Mouse (Mus musculus) liver, embryonic 14.5 days (tissue): ENCODE measurements around the gene Ppp2r2d. TPM values are rescaled to one million over a fixed set of nuclear protein-coding genes. Genes with fewer than 3 reads are reported as not detected.

Experiments
- ATAC-seq: fragments of 200-750 bp; cut with Nextera tagmentation; 2 replicates; pipeline ENCODE4 v1.8.0; 2017; ENCODE audit warnings: moderate number of reproducible peaks, mild to moderate bottlenecking, moderate library complexity; ENCODE audit not compliant: insufficient read depth
- DNase-seq, 3 experiments: peaks; one replicate each; pipeline ENCODE4 v3.0.0-alpha.2; 2012 to 2013; ENCODE audit warnings: low read depth in 3 of 3, low spot score in 3 of 3
- H3K27ac ChIP-seq: fragments of 300-500 bp; sonication (generic); 2 replicates; pipeline ENCODE4 v1.5.1; 2014; ENCODE audit warnings: moderate library complexity, mild to moderate bottlenecking, control low read depth, inconsistent platforms
- H3K27me3 ChIP-seq: fragments of 300-500 bp; sonication (generic); 2 replicates; pipeline ENCODE4 v1.6.1; 2014; ENCODE audit warnings: mild to moderate bottlenecking, low read length, moderate library complexity; ENCODE audit not compliant: control insufficient read depth, insufficient read depth
- H3K36me3 ChIP-seq: fragments of 300-500 bp; sonication (generic); replicated peaks from 2 replicates; pipeline ENCODE4 v1.6.1; 2014; ENCODE audit warnings: low read depth; ENCODE audit not compliant: control insufficient read depth, insufficient read depth
- H3K4me1 ChIP-seq, 2 experiments: fragments of 200-500 bp in 1 of 2; fragments of 300-500 bp in 1 of 2; sonication (generic) in 1 of 2; replicated peaks; 2 replicates each; pipeline ENCODE4 v1.6.1; 2012 to 2014; ENCODE audit warnings: antibody characterized with exemption in 1 of 2, inconsistent platforms in 1 of 2, low read length in 1 of 2; ENCODE audit not compliant: control insufficient read depth in 2 of 2, insufficient read depth in 2 of 2
- H3K4me2 ChIP-seq: fragments of 300-500 bp; sonication (generic); 2 replicates; pipeline ENCODE4 v1.6.1; 2014; ENCODE audit warnings: low read depth, mild to moderate bottlenecking, control low read depth, moderate library complexity
- H3K4me3 ChIP-seq, 2 experiments: fragments of 200-500 bp in 1 of 2; fragments of 300-500 bp in 1 of 2; sonication (generic) in 1 of 2; 2 replicates each; pipeline ENCODE4 v1.5.1; 2012 to 2014; ENCODE audit warnings: low read depth in 2 of 2, low read length in 2 of 2, mild to moderate bottlenecking in 2 of 2, control low read depth in 1 of 2, inconsistent platforms in 1 of 2, moderate library complexity in 1 of 2; ENCODE audit not compliant: insufficient read depth in 1 of 2
- H3K9ac ChIP-seq: fragments of 300-500 bp; sonication (generic); replicated peaks from 2 replicates; pipeline ENCODE4 v1.6.1; 2014; ENCODE audit warnings: mild to moderate bottlenecking, control low read depth, moderate library complexity
- H3K9me3 ChIP-seq: fragments of 300-500 bp; sonication (generic); 2 replicates; pipeline ENCODE4 v1.6.1; 2016; ENCODE audit warnings: low read length, mixed read lengths; ENCODE audit not compliant: control insufficient read depth
- CTCF ChIP-seq: IDR thresholded peaks from 2 replicates; pipeline ENCODE4 v1.5.1; 2016; ENCODE audit warnings: antibody characterized with exemption, low read depth, control low read depth
- EP300 ChIP-seq: IDR thresholded peaks from 2 replicates; pipeline ENCODE4 v1.6.1; 2016; ENCODE audit warnings: antibody characterized with exemption, low read depth
- WGBS: fragments of 180-500 bp; shearing (Covaris S2); extraction: QIAGEN DNeasy Blood & Tissue Kit; methylation state at CpG from one replicate; pipeline ENCODE4 v1.1.7; 2014; ENCODE audit not compliant: insufficient replicate concordance; 5-methylcytosine and 5-hydroxymethylcytosine counted together
- polyA plus RNA-seq, 2 experiments: library from polyadenylated mRNA; depleted of rRNA in 1 of 2; stranded (reverse) in 1 of 2; unstranded in 1 of 2; fragments of >200 nt; fragmentation: Nextera tagmentation in 1 of 2; extraction: Ambion mirVana in 1 of 2; gene quantifications; 2 replicates each; pipeline versions ENCODE4 v1.2.1 to v1.2.3; 2012 to 2014

The Ppp2r2d gene
- polyA plus RNA-seq, 2 experiments = 13.9 to 14.2 TPM

DNA sequence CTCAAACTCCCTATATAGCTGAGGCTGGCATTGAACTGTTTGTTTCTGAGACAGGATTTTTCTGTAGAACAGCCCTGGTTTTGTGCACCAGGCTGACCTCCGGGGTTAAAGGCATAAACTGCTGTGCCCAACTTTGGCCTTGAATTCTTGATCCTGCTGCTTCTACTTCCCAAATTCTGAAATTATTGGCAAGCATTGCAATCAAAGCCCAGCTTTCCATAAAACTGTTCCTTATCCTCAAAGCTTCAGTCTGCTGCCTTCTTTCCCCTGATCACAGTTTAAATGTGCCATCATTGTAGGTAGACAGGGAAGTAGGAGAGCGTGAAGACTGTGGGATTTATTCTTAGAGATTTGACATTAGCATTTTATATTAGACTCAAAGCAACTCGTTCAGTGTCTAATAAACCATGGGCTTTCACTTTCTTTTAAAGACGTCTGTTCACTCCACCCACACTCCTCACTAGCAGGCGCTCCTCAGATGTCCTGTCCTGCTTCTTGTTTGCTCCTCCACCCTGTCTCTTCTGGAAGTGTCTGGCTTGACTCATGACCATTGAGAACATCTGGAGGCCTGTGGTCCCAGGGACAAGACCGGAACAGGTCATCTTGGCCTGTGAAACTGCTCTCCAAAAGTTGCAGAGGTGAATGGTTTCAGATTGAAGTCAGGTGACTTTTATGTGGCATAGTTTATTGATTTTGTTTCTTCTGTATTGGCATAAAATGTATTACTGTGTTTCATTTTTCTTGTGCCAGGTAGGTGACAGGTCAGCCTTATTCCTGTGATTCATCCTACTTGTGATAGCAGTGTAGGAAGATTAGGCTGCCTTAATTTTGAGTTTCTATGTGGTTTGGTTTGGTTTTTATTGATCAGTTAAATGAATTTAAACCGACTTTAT lies 2.4 kb downstream of the Ppp2r2d start:
- H3K4me1 ChIP-seq = peaks cover 13 to 21% of the 10 kb centered on the region in 2 experiments
- no peak overlapping the region for H3K27ac ChIP-seq
- no peak for DNase-seq
- peak overlapping the region; percentile 97 for H3K4me2 ChIP-seq
- peaks cover 16% of the 10 kb centered on the region for H3K36me3 ChIP-seq
- no peak overlapping the region; the same call in none of the 2 replicates for H3K9ac ChIP-seq
- no peak for ATAC-seq
- no peaks in the 10 kb centered on the region for H3K9me3 ChIP-seq
- TF ChIP-seq EP300 = no peak
- TF ChIP-seq CTCF = no peak
- no peaks in the 10 kb centered on the region for H3K27me3 ChIP-seq
- 75% methylated on average over 7 of the region's 7 CpGs for WGBS
- peak overlapping the region in 1 of 2 experiments; percentile 93; a peak in 1 of 4 replicates for H3K4me3 ChIP-seq

DNA sequence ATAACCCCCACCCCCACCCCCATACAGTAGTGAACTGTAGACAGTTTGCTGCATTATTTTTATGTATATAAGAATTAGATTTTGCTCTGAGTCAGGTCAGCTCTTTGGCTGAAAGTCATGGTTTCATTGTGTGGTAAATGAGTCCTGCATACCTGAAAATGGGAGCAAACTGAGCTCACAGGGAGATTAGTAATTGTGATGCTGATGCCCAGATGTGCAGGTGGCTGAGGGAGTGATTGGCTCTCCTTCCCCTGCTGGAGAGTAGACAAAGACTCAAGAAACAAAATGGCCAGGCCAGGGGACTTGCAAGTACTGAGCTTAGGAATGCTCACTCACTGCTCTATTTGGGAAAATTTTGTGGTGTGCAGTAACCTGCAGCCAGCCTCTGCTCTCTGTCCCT lies 4.2 kb downstream of the Ppp2r2d start:
- Histone ChIP-seq H3K27ac (no peak overlapping the region), H3K4me2 (no peak overlapping the region), H3K4me3 (no peak overlapping the region), H3K36me3 (peaks cover 22% of the 10 kb centered on the region), H3K9ac (no peak overlapping the region), H3K9me3 (no peaks in the 10 kb centered on the region), H3K27me3 (no peaks in the 10 kb centered on the region), H3K4me1 (peaks cover 9 to 17% of the 10 kb centered on the region in 2 experiments)
- DNase-seq (no peak), ATAC-seq (no peak)
- TF ChIP-seq CTCF = no peak
- no peak for TF ChIP-seq EP300

DNA sequence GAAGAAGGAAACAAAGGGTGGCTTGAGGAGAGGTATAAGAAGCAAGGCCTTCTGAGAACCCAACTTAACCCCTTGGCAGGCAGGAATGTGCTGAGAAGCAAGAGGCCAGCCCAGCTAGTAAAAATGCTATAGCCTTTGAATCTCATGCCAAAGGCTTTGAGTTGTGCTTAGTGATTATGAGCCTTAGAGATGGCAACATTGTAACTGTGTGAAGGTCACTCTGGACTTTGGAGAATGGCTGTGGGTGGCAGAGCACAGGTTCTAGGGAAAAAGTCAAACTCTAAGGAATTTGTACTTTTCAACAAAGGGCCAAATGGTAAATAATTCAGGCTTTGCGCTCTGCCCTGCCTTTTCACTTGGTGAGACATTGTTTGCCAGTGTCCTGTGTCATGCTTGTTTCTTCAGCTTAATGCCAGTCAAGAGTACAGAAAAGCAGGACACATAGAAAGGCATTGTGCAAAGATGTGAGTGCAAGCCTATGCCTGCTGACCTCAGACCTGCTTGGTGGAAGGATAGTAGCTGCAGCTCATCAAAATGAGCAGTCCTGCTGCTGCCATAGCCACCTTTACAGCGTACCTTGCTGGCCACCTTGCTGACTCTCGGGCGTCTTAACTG lies 7.6 kb downstream of the Ppp2r2d start:
- Histone ChIP-seq H3K27ac (no peak overlapping the region), H3K9ac (no peak overlapping the region), H3K36me3 (peaks cover 22% of the 10 kb centered on the region), H3K4me1 (peaks cover 0 to 4% of the 10 kb centered on the region in 2 experiments; a peak in 2 of 4 replicates), H3K4me3 (no peak overlapping the region), H3K27me3 (no peaks in the 10 kb centered on the region), H3K4me2 (no peak overlapping the region), H3K9me3 (no peaks in the 10 kb centered on the region)
- TF ChIP-seq CTCF (no peak), EP300 (no peak)
- DNase-seq = no peak
- ATAC-seq = no peak
- 90% methylated on average over 4 of the region's 4 CpGs for WGBS

DNA sequence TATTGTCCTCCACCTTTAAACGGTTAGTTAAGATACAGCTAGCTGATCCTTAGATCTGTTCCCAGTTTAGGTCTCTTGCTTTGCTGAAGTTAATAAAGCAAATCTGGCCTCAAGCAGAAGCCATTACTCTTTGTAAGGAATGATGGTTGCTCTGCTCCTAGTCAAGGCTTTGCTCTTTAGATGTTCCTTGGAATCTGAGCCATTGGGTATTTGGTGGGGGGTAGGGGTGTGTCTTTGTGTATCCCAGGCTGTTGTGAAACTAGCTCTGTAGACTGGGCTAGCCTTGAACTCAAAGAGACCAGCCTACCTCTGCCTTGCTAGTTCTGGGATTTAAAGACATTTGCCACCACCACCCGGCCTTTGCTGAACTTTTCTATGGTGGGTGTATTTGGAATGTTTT lies 8.3 kb downstream of the Ppp2r2d start:
- WGBS = 80% methylated on average over 2 of the region's 2 CpGs
- no peak for ATAC-seq
- no peak for TF ChIP-seq CTCF
- no peak for TF ChIP-seq EP300
- Histone ChIP-seq H3K9me3 (no peaks in the 10 kb centered on the region), H3K4me2 (no peak overlapping the region), H3K36me3 (peaks cover 21% of the 10 kb centered on the region), H3K27ac (no peak overlapping the region), H3K27me3 (no peaks in the 10 kb centered on the region), H3K9ac (no peak overlapping the region), H3K4me1 (peaks cover 0 to 4% of the 10 kb centered on the region in 2 experiments; a peak in 2 of 4 replicates), H3K4me3 (no peak overlapping the region)
- no peak for DNase-seq

DNA sequence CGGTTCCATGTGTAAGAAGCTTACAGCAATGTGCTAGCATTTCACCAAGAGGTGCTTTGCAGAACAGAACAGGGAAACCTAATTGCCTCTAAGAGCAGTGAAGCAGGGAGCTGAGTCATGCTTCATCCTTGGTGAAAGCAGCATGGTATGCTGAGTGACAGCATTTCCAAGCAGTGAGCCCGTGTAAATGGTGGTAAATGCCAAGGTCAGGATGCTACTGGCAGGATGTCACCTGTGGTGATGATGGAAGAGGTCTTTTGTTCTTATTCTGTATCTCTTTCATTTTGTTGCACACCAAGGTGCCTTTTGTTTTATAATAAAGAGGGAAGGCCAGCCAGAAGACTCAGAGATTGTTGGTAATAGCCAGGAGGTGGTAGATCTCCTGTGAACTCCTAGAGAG lies 10.8 kb downstream of the Ppp2r2d start:
- Histone ChIP-seq H3K36me3 (peaks cover 18% of the 10 kb centered on the region), H3K4me3 (no peak overlapping the region), H3K27me3 (no peaks in the 10 kb centered on the region), H3K27ac (no peak overlapping the region), H3K4me1 (no peaks in the 10 kb centered on the region), H3K9ac (no peak overlapping the region), H3K4me2 (no peak overlapping the region), H3K9me3 (no peaks in the 10 kb centered on the region)
- WGBS = 57% methylated on average over 2 of the region's 2 CpGs
- no peak for TF ChIP-seq CTCF
- TF ChIP-seq EP300 = no peak
- DNase-seq (no peak), ATAC-seq (no peak)
